Mouse (Mus musculus) 416B (cell line): Measurements from ENCODE around the gene Cyp2d11.
A peak's percentile ranks its signal among the peaks of the same experiment; 100 is the strongest.

ENCODE experiments used
- DNase-seq: peaks from one replicate; pipeline ENCODE4 v3.0.0; 2011; ENCODE audit warnings: low read depth

Cyp2d11 gene

GRCm38 (mm10) chr15:82350349-82350748 is 43.5 kb downstream of the Cyp2d11 start:
- no peak for DNase-seq

GRCm38 (mm10) chr15:82348999-82349341 is 44.9 kb downstream of the Cyp2d11 start:
- DNase-seq: no peak

- peak; percentile 56 for DNase-seq
These were observed 45.4 kb downstream of the Cyp2d11 start for GRCm38 (mm10) chr15:82348258-82348998.

GRCm38 (mm10) chr15:82347852-82348251 is 46.0 kb downstream of the Cyp2d11 start:
- no peak for DNase-seq

- no peak for DNase-seq
These were observed 46.5 kb downstream of the Cyp2d11 start for GRCm38 (mm10) chr15:82347303-82347676.

- DNase-seq: peak; percentile 26
These were observed 47.1 kb downstream of the Cyp2d11 start for GRCm38 (mm10) chr15:82346580-82347302.

GRCm38 (mm10) chr15:82345820-82346470 is 47.9 kb downstream of the Cyp2d11 start:
- DNase-seq: peak; percentile 99

- no peak for DNase-seq
These were observed 48.9 kb downstream of the Cyp2d11 start for GRCm38 (mm10) chr15:82344971-82345370.

- no peak for DNase-seq
These were observed 50.2 kb downstream of the Cyp2d11 start for GRCm38 (mm10) chr15:82343368-82344287.

- peak; percentile 21 for DNase-seq
These were observed 51.3 kb downstream of the Cyp2d11 start for GRCm38 (mm10) chr15:82342543-82342935.

- peak; percentile 97 for DNase-seq
These were observed 51.9 kb downstream of the Cyp2d11 start for GRCm38 (mm10) chr15:82341675-82342542.

GRCm38 (mm10) chr15:82341036-82341501 is 52.8 kb downstream of the Cyp2d11 start:
- no peak for DNase-seq

GRCm38 (mm10) chr15:82340414-82341035 is 53.3 kb downstream of the Cyp2d11 start:
- DNase-seq: no peak

- no peak for DNase-seq
These were observed 54.1 kb downstream of the Cyp2d11 start for GRCm38 (mm10) chr15:82339634-82340254.
